Mouse (Mus musculus) lung, postnatal 0 days (tissue): ENCODE measurements around the gene Msmp. TPM values are rescaled to one million over a fixed set of nuclear protein-coding genes. Genes with fewer than 3 reads are reported as not detected.

ENCODE experiments used
- ATAC-seq: fragments of 200-750 bp; cut with Nextera tagmentation; 2 replicates; pipeline ENCODE4 v1.8.0; 2017; ENCODE audit warnings: moderate library complexity
- DNase-seq: peaks from one replicate; pipeline ENCODE4 v3.0.0-alpha.2; 2016; ENCODE audit warnings: low spot score
- H3K27ac ChIP-seq: fragments of 300-500 bp; sonication (generic); 2 replicates; pipeline ENCODE4 v1.5.1; 2014; ENCODE audit warnings: antibody characterized with exemption, mild to moderate bottlenecking, low read length, mixed read lengths
- H3K27me3 ChIP-seq: fragments of 300-500 bp; sonication (generic); replicated peaks from 2 replicates; pipeline ENCODE4 v1.6.1; 2014; ENCODE audit warnings: low read length, mixed read lengths; ENCODE audit not compliant: insufficient read depth
- H3K36me3 ChIP-seq: fragments of 300-500 bp; sonication (generic); 2 replicates; pipeline ENCODE4 v1.6.1; 2014; ENCODE audit warnings: low read length, mixed read lengths; ENCODE audit not compliant: insufficient read depth
- H3K4me1 ChIP-seq: fragments of 300-500 bp; sonication (generic); 2 replicates; pipeline ENCODE4 v1.6.1; 2014; ENCODE audit warnings: antibody characterized with exemption, low read depth, low read length, mixed read lengths; ENCODE audit not compliant: insufficient read depth
- H3K4me2 ChIP-seq: fragments of 300-500 bp; sonication (generic); replicated peaks from 2 replicates; pipeline ENCODE4 v1.6.1; 2014; ENCODE audit warnings: low read depth, mild to moderate bottlenecking, low read length, moderate library complexity, mixed read lengths
- H3K4me3 ChIP-seq: fragments of 300-500 bp; sonication (generic); 2 replicates; pipeline ENCODE4 v1.5.1; 2014; ENCODE audit warnings: low read depth, low read length
- H3K9ac ChIP-seq: fragments of 300-500 bp; sonication (generic); replicated peaks from 2 replicates; pipeline ENCODE4 v1.6.1; 2014; ENCODE audit warnings: low read depth, mild to moderate bottlenecking
- H3K9me3 ChIP-seq: fragments of 300-500 bp; sonication (generic); 2 replicates; pipeline ENCODE4 v1.6.1; 2016; ENCODE audit warnings: low read length, mixed read lengths
- CTCF ChIP-seq: IDR thresholded peaks from 2 replicates; pipeline ENCODE4 v1.5.1; 2016; ENCODE audit warnings: antibody characterized with exemption, mild to moderate bottlenecking
- EP300 ChIP-seq: IDR thresholded peaks from 2 replicates; pipeline ENCODE4 v1.6.1; 2016; ENCODE audit warnings: antibody characterized with exemption, mild to moderate bottlenecking, control low read depth
- WGBS: fragments of 180-500 bp; shearing (Covaris S2); extraction: QIAGEN DNeasy Blood & Tissue Kit; methylation state at CpG from one replicate; pipeline ENCODE4 v1.1.7; 2014; 5-methylcytosine and 5-hydroxymethylcytosine counted together
- polyA plus RNA-seq: library from polyadenylated mRNA; unstranded; fragments of >200 nt; fragmentation: Nextera tagmentation; extraction: Ambion mirVana; gene quantifications from 2 replicates; pipeline ENCODE4 v1.2.1, GENCODE M21; 2015

Gene Msmp
- polyA plus RNA-seq = 0.87 TPM in 1 of 2 replicates, not detected in the other

- Histone ChIP-seq H3K4me3 (no peak within 1 kb of the TSS), H3K9ac (no peak within 1 kb of the TSS), H3K9me3 (no peaks in the 10 kb centered on the region), H3K27me3 (no peaks in the 10 kb centered on the region; the same call in 1 of the 2 replicates), H3K4me2 (no peak within 1 kb of the TSS), H3K27ac (no peak within 1 kb of the TSS), H3K36me3 (peaks cover 28% of the 10 kb centered on the region; the same call in 1 of the 2 replicates), H3K4me1 (peaks cover under 1% of the 10 kb centered on the region; the same call in 1 of the 2 replicates)
- TF ChIP-seq EP300 (no peak), CTCF (peak; percentile 11; the same call in 1 of the 2 replicates)
- no peak for ATAC-seq
- no peak for DNase-seq
- WGBS = 62% methylated on average over 12 of the region's 12 CpGs
Measured at GRCm38 (mm10) chr4:43584444-43585416, at the start of gene Msmp. Msmp (minus strand) TSS chr4:43584494.

DNA sequence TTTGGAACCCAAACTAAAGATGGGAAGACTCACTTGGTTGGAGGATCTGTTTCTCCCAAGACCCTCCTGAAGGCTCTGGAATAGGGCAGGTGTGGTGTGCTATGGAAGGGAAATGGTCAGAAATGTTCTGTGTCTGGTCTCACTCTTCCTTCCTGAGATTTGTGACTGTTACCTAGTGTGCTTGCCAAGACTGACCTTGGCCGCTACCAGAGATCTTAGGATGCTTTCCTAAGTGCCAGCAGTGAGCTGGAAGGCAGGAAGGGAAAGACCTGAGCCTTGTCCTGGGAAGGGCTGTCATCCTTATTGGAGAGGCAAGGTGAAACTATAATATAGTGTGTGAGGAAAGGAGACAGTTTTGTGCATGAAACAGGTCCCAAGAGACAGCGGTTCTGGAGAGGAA, 49.4 kb upstream of the Msmp start:
- H3K4me1 ChIP-seq = peaks cover 4% of the 10 kb centered on the region; the same call in 1 of the 2 replicates
- no peak for TF ChIP-seq CTCF
- no peak for TF ChIP-seq EP300
- no peaks in the 10 kb centered on the region for H3K9me3 ChIP-seq
- H3K27ac ChIP-seq = no peak overlapping the region
- no peaks in the 10 kb centered on the region for H3K27me3 ChIP-seq
- DNase-seq (no peak), ATAC-seq (no peak)
- H3K9ac ChIP-seq = no peak overlapping the region
- WGBS = 83% methylated on average over 2 of the region's 2 CpGs
- no peak overlapping the region for H3K4me3 ChIP-seq
- no peak overlapping the region for H3K4me2 ChIP-seq
- H3K36me3 ChIP-seq = no peaks in the 10 kb centered on the region

GRCm38 (mm10) chr4:43633296-43633695, 49.0 kb upstream of the Msmp start:
- H3K4me3 ChIP-seq = no peak overlapping the region
- H3K9me3 ChIP-seq = no peaks in the 10 kb centered on the region
- no peak overlapping the region for H3K27ac ChIP-seq
- peaks cover 4% of the 10 kb centered on the region; the same call in 1 of the 2 replicates for H3K4me1 ChIP-seq
- ATAC-seq = no peak
- WGBS = 78% methylated on average over 8 of the region's 8 CpGs
- DNase-seq = no peak
- H3K4me2 ChIP-seq = 0 out of 2 replicates have a peak overlapping the region, but pooled peaks have one; percentile 91
- no peaks in the 10 kb centered on the region for H3K36me3 ChIP-seq
- TF ChIP-seq CTCF = no peak
- no peak for TF ChIP-seq EP300
- H3K9ac ChIP-seq = no peak overlapping the region
- H3K27me3 ChIP-seq = no peaks in the 10 kb centered on the region

GRCm38 (mm10) chr4:43631956-43632920, 47.9 kb upstream of the Msmp start:
- ATAC-seq (peak; percentile 20), DNase-seq (no peak)
- Histone ChIP-seq H3K4me2 (peak overlapping the region; percentile 91), H3K36me3 (no peaks in the 10 kb centered on the region), H3K9ac (peak overlapping the region; percentile 71), H3K9me3 (no peaks in the 10 kb centered on the region), H3K27ac (peak overlapping the region; percentile 80), H3K27me3 (no peaks in the 10 kb centered on the region), H3K4me3 (peak overlapping the region; percentile 65), H3K4me1 (peaks cover 4% of the 10 kb centered on the region; the same call in 1 of the 2 replicates)
- 49% methylated on average over 41 of the region's 42 CpGs for WGBS
- TF ChIP-seq EP300 (no peak), CTCF (no peak)

DNA sequence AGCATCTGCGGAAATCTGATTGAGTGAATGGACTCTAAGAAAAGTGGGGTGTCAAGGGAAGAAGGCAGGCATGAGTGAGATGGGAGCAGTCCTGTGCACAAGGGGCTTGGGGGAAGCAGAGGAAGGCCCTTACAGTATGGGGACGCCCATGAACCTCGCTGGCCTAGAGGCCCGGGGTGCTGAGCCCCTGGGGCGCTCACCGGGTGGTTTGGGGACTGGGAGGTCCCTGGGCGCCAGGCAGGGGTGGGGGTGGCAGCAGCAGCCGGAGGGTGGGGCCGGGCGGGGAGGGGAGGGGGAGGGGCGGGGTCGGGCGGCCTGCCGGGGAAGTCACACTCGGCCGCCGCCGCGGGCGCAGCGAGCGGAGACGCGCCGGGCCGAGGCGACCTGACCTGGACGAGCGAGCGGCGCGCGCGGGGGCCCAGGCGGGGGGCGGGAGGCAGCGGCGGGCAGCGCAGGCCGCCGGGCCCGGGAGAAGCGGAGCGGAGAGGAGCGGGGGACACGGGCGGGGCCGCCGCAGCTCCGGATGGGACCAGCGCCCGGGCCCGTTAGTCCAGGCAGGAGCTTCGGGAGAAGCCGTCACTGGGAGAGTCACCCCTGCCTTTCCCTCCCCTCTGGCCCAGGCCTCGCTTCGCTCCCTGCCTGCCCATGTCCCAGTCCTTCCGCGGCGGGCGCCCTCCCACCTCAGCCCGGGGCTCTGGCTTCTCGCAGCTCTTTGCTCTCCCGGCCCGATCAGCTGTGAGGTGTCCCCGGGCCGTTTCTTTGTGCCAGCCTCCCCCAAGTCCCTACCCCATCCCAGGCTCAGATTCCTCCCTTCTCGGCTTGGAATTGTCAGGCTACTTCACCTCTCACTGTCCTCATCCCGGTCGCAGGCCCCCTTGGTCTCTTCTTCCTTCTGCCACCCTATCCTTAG, 47.0 kb upstream of the Msmp start, which contains the start of gene Npr2:
Gene Npr2, plus strand, starts transcription at position 890 of the 910 bp plus-strand sequence.
- Histone ChIP-seq H3K4me2 (peak within 1 kb of the TSS; percentile 91), H3K36me3 (no peaks in the 10 kb centered on the region), H3K9ac (peak within 1 kb of the TSS; percentile 71), H3K4me1 (peaks cover 4% of the 10 kb centered on the region; the same call in 1 of the 2 replicates), H3K9me3 (no peaks in the 10 kb centered on the region), H3K4me3 (peak within 1 kb of the TSS; percentile 65), H3K27me3 (no peaks in the 10 kb centered on the region), H3K27ac (peak within 1 kb of the TSS; percentile 80)
- ATAC-seq (peak; percentile 69), DNase-seq (peak; percentile 70)
- TF ChIP-seq CTCF (no peak), EP300 (no peak)
- 2% methylated on average over 26 of the region's 70 CpGs for WGBS
